Mouse (Mus musculus): ENCODE measurements at regions not wholly inside any gene's neighbourhood (a gene's known extent, or its start where the extent isn't known, plus 50 kb on each side); places are given as distances from the start of the nearest gene placed in this dataset.

- H3K27ac ChIP-seq (ENCODE audit: insufficient read depth, low read depth, low read length) = no peak overlapping the region
- TF ChIP-seq POLR2A (IDR thresholded peaks at IDR 0.05; ENCODE audit: low read depth, low read length) (no peak), CTCF (conservative IDR thresholded peaks at IDR 0.05; ENCODE audit: insufficient read depth, insufficient read length, low read depth, low read length) (no peak)
- H3K4me1 ChIP-seq (ENCODE audit: control insufficient read depth, insufficient read depth, low read length) = no peaks in the 10 kb centered on the region
- WGBS = 97% methylated on average over 2 of the region's 2 CpGs
- no peaks in the 10 kb centered on the region for H3K36me3 ChIP-seq (ENCODE audit: control insufficient read depth, insufficient read depth, low read length)
- H3K4me3 ChIP-seq (ENCODE audit: insufficient read depth, low read depth, low read length) = no peak overlapping the region
- H3K27me3 ChIP-seq (replicated peaks; ENCODE audit: control insufficient read depth, insufficient read depth, low read length) = no peaks in the 10 kb centered on the region
- DNase-seq = no peak
Measured at GRCm38 (mm10) chr16:74840006-74840405, 428.4 kb upstream of the Robo2 start.

GRCm38 (mm10) chr16:74814386-74814785 is 402.8 kb upstream of the Robo2 start:
- Histone ChIP-seq H3K4me3 (ENCODE audit: insufficient read depth, low read depth, low read length) (no peak overlapping the region), H3K4me1 (ENCODE audit: control insufficient read depth, insufficient read depth, low read length) (no peaks in the 10 kb centered on the region), H3K36me3 (ENCODE audit: control insufficient read depth, insufficient read depth, low read length) (no peaks in the 10 kb centered on the region), H3K27ac (ENCODE audit: insufficient read depth, low read depth, low read length) (no peak overlapping the region), H3K27me3 (replicated peaks; ENCODE audit: control insufficient read depth, insufficient read depth, low read length) (no peaks in the 10 kb centered on the region)
- TF ChIP-seq CTCF (conservative IDR thresholded peaks at IDR 0.05; ENCODE audit: insufficient read depth, insufficient read length, low read depth, low read length) (no peak), POLR2A (IDR thresholded peaks at IDR 0.05; ENCODE audit: low read depth, low read length) (no peak)
- WGBS = 45% methylated on average over 3 of the region's 3 CpGs
- DNase-seq = no peak

- no peaks in the 10 kb centered on the region for H3K4me1 ChIP-seq (ENCODE audit: control insufficient read depth, insufficient read depth, low read length)
- 68% methylated on average over 7 of the region's 7 CpGs for WGBS
- H3K36me3 ChIP-seq (ENCODE audit: control insufficient read depth, insufficient read depth, low read length) = no peaks in the 10 kb centered on the region
- no peak overlapping the region for H3K27ac ChIP-seq (ENCODE audit: insufficient read depth, low read depth, low read length)
- TF ChIP-seq POLR2A (IDR thresholded peaks at IDR 0.05; ENCODE audit: low read depth, low read length) = no peak
- TF ChIP-seq CTCF (conservative IDR thresholded peaks at IDR 0.05; ENCODE audit: insufficient read depth, insufficient read length, low read depth, low read length) = no peak
- H3K27me3 ChIP-seq (replicated peaks; ENCODE audit: control insufficient read depth, insufficient read depth, low read length) = no peaks in the 10 kb centered on the region
- DNase-seq = no peak
- no peak overlapping the region for H3K4me3 ChIP-seq (ENCODE audit: insufficient read depth, low read depth, low read length)
Measured at GRCm38 (mm10) chr16:74809154-74809825, 397.7 kb upstream of the Robo2 start.

- WGBS = 58% methylated on average over 2 of the region's 2 CpGs
- H3K27me3 ChIP-seq (replicated peaks; ENCODE audit: control insufficient read depth, insufficient read depth, low read length) = no peaks in the 10 kb centered on the region
- no peaks in the 10 kb centered on the region for H3K4me1 ChIP-seq (ENCODE audit: control insufficient read depth, insufficient read depth, low read length)
- no peaks in the 10 kb centered on the region for H3K36me3 ChIP-seq (ENCODE audit: control insufficient read depth, insufficient read depth, low read length)
- no peak for TF ChIP-seq POLR2A (IDR thresholded peaks at IDR 0.05; ENCODE audit: low read depth, low read length)
- TF ChIP-seq CTCF (conservative IDR thresholded peaks at IDR 0.05; ENCODE audit: insufficient read depth, insufficient read length, low read depth, low read length) = no peak
- H3K4me3 ChIP-seq (ENCODE audit: insufficient read depth, low read depth, low read length) = no peak overlapping the region
- no peak overlapping the region for H3K27ac ChIP-seq (ENCODE audit: insufficient read depth, low read depth, low read length)
- DNase-seq = no peak
Measured at GRCm38 (mm10) chr16:74806775-74807174, 395.1 kb upstream of the Robo2 start.

- peak; percentile 67 for TF ChIP-seq CTCF (conservative IDR thresholded peaks at IDR 0.05; ENCODE audit: insufficient read depth, insufficient read length, low read depth, low read length)
- TF ChIP-seq POLR2A (IDR thresholded peaks at IDR 0.05; ENCODE audit: low read depth, low read length) = no peak
- Histone ChIP-seq H3K27me3 (replicated peaks; ENCODE audit: control insufficient read depth, insufficient read depth, low read length) (no peaks in the 10 kb centered on the region), H3K4me1 (ENCODE audit: control insufficient read depth, insufficient read depth, low read length) (no peaks in the 10 kb centered on the region), H3K36me3 (ENCODE audit: control insufficient read depth, insufficient read depth, low read length) (no peaks in the 10 kb centered on the region), H3K27ac (ENCODE audit: insufficient read depth, low read depth, low read length) (no peak overlapping the region), H3K4me3 (ENCODE audit: insufficient read depth, low read depth, low read length) (no peak overlapping the region)
- WGBS = 8% methylated on average over 7 of the region's 7 CpGs
- DNase-seq = peak; percentile 27
Measured at GRCm38 (mm10) chr16:74801296-74801695, 389.7 kb upstream of the Robo2 start.

- Histone ChIP-seq H3K4me3 (ENCODE audit: insufficient read depth, low read depth, low read length) (no peak overlapping the region), H3K27ac (ENCODE audit: insufficient read depth, low read depth, low read length) (no peak overlapping the region), H3K4me1 (ENCODE audit: control insufficient read depth, insufficient read depth, low read length) (no peaks in the 10 kb centered on the region), H3K36me3 (ENCODE audit: control insufficient read depth, insufficient read depth, low read length) (no peaks in the 10 kb centered on the region), H3K27me3 (replicated peaks; ENCODE audit: control insufficient read depth, insufficient read depth, low read length) (no peaks in the 10 kb centered on the region)
- WGBS = 53% methylated on average over 2 of the region's 2 CpGs
- TF ChIP-seq POLR2A (IDR thresholded peaks at IDR 0.05; ENCODE audit: low read depth, low read length) (no peak), CTCF (conservative IDR thresholded peaks at IDR 0.05; ENCODE audit: insufficient read depth, insufficient read length, low read depth, low read length) (no peak)
- no peak for DNase-seq
Measured at GRCm38 (mm10) chr16:74796303-74796653, 384.7 kb upstream of the Robo2 start.

GRCm38 (mm10) chr16:74795360-74796302 is 384.0 kb upstream of the Robo2 start:
- H3K27ac ChIP-seq (ENCODE audit: insufficient read depth, low read depth, low read length) = no peak overlapping the region
- H3K4me3 ChIP-seq (ENCODE audit: insufficient read depth, low read depth, low read length) = no peak overlapping the region
- TF ChIP-seq POLR2A (IDR thresholded peaks at IDR 0.05; ENCODE audit: low read depth, low read length) (no peak), CTCF (conservative IDR thresholded peaks at IDR 0.05; ENCODE audit: insufficient read depth, insufficient read length, low read depth, low read length) (no peak)
- no peaks in the 10 kb centered on the region for H3K36me3 ChIP-seq (ENCODE audit: control insufficient read depth, insufficient read depth, low read length)
- 48% methylated on average over 5 of the region's 5 CpGs for WGBS
- DNase-seq = no peak
- no peaks in the 10 kb centered on the region for H3K4me1 ChIP-seq (ENCODE audit: control insufficient read depth, insufficient read depth, low read length)
- H3K27me3 ChIP-seq (replicated peaks; ENCODE audit: control insufficient read depth, insufficient read depth, low read length) = no peaks in the 10 kb centered on the region
